Mouse (Mus musculus): Measurements from ENCODE around the gene Cramp1l. TPM values are rescaled to one million over a fixed set of nuclear protein-coding genes. Genes with fewer than 3 reads are reported as not detected.

Cramp1l gene
- total RNA-seq (2021) = 10 to 100 TPM in 1 of 2 experiments, 1 to 10 TPM in 1; 9.5 to 10.7 TPM
- long read RNA-seq, experiment 1, partial matches to known transcripts = 0 of 1 reads
- long read RNA-seq, experiment 1, other reads (novel, unspliced or antisense) = 1 of 1 reads
- long read RNA-seq, experiment 2 = 0 reads

- DNase-seq = peak; percentile 98 to 100
Measured at GRCm38 (mm10) chr17:25015655-25016291, at the start of gene Cramp1l, which contains the start of gene Ift140. Cramp1l (minus strand) TSS chr17:25015788. Ift140 (plus strand) TSS chr17:25016085.

DNA sequence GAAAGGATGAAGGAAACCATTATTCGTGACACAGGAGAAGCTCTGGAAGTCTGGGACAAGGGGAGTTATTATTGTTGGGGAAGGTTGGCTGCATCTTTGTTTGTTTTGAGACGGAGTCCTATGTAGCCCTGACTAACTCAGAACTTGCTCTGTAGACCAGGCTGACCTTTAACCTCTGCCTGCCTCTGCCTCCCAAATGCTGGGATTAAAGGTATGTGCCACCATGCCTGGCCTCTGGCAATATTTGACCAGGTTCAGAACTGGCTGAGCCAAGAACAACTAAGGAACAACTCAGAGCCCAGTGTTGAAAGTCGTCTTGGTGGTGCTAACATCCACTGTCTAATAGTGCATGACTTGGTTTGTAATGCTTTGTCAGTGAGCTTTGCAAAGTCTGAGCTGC is 49.6 kb upstream of the Cramp1l start:
- DNase-seq = no peak

GRCm38 (mm10) chr17:25064351-25064750 is 48.8 kb upstream of the Cramp1l start:
- DNase-seq = peak; percentile 86 to 94

DNA sequence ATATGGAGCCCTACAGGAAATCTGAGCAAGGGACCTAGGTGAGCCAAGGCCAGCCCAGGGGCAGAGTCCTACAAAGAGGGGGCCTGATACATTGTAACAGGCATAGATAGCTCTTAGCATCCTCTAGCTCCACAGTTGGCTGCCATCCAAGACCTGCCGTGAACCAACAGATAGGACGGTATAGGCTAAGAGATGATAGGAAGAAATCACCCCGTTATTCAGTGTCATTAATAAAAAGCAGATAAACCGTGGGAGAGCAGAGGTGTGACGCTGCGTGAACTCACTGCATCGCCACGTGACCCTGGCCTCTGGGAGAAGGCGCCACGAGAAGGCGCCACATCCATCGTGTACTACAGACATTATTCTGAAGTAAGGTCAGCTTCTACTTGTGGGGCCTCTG is 48.3 kb upstream of the Cramp1l start:
- DNase-seq = no peak

- DNase-seq = no peak
Measured at GRCm38 (mm10) chr17:25063261-25063660, 47.7 kb upstream of the Cramp1l start.

DNA sequence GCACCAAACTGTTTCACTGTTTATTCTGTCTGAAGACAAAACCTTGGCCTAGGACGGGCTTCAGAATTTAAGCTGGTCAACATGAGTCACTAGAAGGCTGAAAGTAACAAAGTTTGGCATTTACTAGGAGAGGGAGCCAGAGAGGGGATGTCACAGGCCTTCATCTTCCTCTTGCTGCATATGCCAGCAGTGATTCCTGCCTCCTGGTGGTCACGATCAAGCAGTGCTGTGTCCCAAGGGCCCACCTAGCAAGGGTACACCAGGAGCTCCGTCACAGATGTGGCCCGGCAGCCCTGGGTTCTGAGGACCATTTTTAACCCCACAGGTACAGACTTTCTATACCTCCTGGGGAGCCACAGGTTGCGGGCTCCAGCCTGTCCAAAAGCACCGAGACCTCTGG is 41.5 kb upstream of the Cramp1l start:
- no peak for DNase-seq

GRCm38 (mm10) chr17:25053274-25053673 is 37.7 kb upstream of the Cramp1l start:
- no peak for DNase-seq

- peak in 1 of 2 experiments; percentile 42 for DNase-seq
Measured at GRCm38 (mm10) chr17:25047143-25047542, 31.6 kb upstream of the Cramp1l start.

- no peak for DNase-seq
Measured at GRCm38 (mm10) chr17:25045281-25045680, 29.7 kb upstream of the Cramp1l start.

GRCm38 (mm10) chr17:25044879-25045278 is 29.3 kb upstream of the Cramp1l start:
- no peak for DNase-seq

DNA sequence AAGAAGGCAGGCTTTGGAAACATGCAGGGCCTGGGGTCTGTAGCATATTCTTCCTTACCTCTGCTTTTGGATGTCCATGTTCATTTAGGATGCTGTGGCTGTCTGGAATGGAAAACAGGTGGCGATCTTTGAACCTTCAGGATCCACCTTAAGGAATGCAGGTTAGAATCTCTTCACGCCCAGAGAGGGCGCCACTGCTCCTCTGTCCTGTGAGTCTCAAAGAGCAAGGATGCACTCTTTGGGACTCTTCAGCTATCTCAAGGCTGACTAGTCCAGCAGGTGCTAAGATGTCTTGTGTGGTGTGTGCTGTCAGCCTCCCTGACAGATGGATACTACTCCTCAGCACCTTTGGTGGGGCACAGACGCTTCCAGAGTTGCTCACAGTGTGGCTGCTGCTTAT is 20.6 kb upstream of the Cramp1l start:
- peak in 1 of 2 experiments; percentile 17 for DNase-seq

GRCm38 (mm10) chr17:25016292-25017132 is 924 bp upstream of the Cramp1l start:
- DNase-seq = peak in 1 of 2 experiments; percentile 89

GRCm38 (mm10) chr17:25014841-25015570 is 582 bp downstream of the Cramp1l start:
- DNase-seq = peak in 1 of 2 experiments; percentile 49

- DNase-seq = peak; percentile 22 to 55
Measured at GRCm38 (mm10) chr17:25013606-25014501, 1.7 kb downstream of the Cramp1l start.

GRCm38 (mm10) chr17:25007480-25007879 is 8.1 kb downstream of the Cramp1l start:
- no peak for DNase-seq

DNA sequence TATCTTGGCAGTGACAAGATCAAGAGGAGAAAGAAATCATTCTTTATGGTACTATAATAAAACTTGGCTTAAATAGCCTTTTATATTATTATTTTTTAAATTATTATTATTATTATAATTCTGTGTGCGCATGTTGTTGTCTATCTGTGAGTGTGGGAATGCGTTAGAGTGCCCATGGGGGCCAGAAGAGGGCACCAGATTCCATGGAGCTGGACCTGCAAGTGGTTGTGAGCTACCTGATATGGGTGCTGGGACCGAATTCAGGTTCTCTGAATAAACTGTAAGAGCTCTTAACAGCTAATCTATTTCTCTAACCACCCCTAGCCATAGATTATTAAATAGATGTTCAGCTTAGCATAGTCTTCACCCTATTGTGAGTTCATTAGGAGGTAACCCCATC is 10.5 kb downstream of the Cramp1l start:
- no peak for DNase-seq

GRCm38 (mm10) chr17:24994721-24995120 is 20.9 kb downstream of the Cramp1l start:
- DNase-seq = no peak

- DNase-seq = no peak
Measured at GRCm38 (mm10) chr17:24987221-24987620, 28.4 kb downstream of the Cramp1l start.

DNA sequence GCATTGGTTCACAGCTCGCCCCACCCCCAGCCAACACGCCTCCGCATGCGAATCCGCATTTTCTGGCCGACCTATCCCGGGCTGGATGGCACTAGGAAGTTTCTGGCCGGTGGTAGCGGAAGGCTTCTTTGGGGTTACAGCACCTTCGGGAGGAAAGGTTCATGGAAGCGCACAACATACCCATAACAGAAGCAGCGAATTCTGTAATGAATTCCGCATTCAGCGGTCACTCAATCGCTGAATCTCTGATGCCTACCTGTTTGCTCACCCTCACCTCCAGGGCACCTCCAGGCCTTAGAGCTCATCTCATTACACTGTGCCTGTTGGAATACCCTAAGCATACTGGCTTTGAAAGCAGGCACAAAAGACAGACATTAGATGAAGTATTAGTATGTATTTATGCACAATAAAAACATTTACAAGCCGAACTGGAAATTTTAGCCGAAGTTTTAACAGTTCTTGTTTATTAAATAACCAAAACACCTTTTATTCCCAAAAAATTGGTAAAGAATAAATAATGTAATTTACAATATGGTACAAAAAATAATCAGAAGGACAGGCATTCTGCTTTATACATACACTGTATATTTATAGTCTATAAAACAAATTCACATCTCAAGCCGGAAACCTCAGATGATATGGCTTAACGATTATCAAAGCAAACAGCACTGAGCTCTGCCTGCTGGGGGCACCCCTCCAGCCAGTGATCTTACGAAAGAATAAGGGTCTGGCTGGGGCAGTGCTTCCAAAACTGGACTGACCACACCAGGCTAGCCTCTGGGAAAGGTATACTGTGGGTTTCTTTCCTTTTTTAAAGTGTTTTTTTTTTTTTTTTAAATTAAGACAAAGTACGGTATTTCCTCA is 54.5 kb downstream of the Cramp1l start:
- no peak for DNase-seq

GRCm38 (mm10) chr17:24960135-24960851 is 55.3 kb downstream of the Cramp1l start, which contains the start of gene Jpt2:
Jpt2 (minus strand) TSS chr17:24960689.
- DNase-seq = peak; percentile 97 to 99

All from heart, adult 18-20 months (tissue).